Mouse (Mus musculus): Measurements from ENCODE around the gene Raver1. TPM values are rescaled to one million over a fixed set of nuclear protein-coding genes. Genes with fewer than 3 reads are reported as not detected.

Raver1 gene
- total RNA-seq (2014; fragmentation: Nextera tagmentation) (59.8 and 74.1 TPM in 2 replicates), total RNA-seq (2017) (19.6 and 22.9 TPM in 2 replicates)

DNA sequence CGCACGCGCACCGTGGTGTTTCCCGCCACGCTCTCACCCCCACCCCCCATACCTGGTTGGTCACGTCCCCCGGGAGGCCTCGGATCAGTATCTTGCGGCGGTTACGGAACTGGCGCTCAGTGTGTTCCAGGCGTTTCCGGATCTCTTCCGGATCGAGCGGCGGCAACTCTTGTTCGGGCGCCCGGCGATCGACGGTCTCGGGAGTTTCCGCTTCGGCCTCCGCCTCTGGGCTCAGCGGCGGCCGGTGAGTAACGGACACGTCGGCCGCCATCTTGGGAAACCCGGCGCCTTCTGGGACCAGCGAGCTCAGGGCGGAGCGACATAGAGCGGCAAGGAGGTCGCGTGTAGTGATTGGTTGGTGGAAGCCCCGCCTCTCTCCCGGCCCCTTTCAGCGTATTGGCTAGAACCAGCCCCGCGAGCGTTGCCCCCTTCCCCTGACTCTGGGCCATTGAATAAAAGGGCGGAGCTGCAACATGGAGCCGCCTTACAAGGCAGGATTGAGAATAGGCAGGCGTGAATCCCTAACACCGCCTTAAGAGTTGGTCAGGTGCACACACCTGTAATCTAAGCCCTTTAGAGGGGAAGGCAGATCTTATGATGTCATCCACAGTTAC lies at the start of gene Raver1, which contains the start of gene Gm38431:
TSS of gene Raver1 (minus strand) at position 302 of the 614 bp plus-strand sequence.
TSS of gene Gm38431 (minus strand) at position 291 of the 614 bp plus-strand sequence.
- ATAC-seq (replicated peaks; ENCODE audit: poor library complexity, severe bottlenecking), result peak; percentile 96

DNA sequence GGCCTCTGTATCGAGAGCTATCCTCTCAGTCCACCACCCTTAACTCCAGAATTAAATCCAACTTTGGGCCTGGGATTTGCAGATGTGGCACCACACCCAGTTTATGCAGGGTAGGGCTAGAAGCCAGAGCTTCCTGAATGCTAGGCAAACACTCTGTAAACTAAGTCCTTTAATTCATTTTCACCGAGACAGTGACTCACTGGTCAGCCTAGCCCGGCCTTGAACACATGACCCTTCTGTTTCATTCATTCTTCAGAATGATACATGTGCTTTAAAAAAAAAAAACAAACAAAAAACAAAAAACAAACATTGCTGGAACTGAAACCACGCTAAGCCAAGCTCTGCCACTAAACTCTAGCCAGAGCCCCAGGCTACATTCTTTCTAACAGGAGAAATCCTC lies 46.6 kb upstream of the Raver1 start:
- no peak for ATAC-seq (replicated peaks; ENCODE audit: poor library complexity, severe bottlenecking)

DNA sequence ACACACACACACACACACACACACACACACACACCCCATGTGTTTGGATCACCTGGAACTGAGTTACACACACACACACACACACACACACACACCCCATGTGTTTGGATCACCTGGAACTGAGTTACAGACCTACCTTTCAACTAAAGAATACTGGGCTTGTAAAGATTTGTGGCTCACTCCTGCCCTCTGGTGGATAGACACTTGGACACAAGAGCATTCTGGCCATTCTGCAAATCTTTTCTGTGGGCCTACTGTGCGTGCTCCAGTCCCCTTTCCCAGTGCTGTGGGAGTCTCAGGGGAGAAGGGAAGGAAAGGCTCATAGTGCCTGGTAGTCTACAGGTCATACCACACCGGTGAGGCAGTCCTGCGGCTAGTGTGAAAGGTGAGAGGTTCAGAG lies 45.4 kb upstream of the Raver1 start:
- peak; percentile 15 for ATAC-seq (replicated peaks; ENCODE audit: poor library complexity, severe bottlenecking)

DNA sequence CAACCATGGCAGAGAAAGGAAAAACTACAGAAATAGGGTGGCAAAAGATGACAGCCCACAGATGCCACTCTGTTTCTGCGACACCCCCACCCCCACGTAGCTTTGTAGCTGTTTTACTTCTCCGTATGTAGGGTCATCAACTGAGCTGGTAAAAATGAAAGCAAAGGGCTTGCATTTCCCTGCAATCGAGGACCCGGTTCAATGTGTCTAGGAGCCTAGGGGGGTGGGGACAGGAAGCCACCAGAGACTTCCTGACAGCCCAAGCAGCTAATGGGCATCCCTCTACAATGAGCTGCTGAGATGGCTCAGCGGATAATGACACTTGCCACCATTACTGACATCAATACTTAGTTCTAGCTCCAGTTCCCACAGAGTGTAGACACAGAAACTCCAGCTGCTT lies 44.6 kb upstream of the Raver1 start:
- 0 out of 2 replicates have a peak, but pooled peaks have one; percentile 9 for ATAC-seq (replicated peaks; ENCODE audit: poor library complexity, severe bottlenecking)

DNA sequence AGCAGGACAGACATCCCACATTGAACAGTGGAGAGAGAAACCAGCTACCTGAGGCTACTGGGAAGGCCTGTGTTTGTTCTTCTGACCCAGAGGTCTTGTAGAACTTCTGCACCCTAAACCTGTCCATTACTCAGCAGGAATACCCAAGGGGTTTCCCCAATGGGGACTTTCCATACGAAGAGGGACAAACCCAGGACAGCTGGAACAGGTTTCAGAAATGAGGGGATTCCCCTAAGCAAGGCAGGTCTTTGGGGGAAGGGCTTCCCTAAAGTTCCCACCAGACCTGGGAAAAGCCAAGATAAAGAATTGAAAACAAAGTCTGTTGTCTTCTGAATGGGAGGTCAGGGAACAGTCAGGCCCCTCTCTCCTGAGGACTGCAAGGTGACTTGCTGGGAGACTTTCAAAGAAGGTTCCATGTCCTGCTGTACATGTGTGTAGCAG lies 44.2 kb upstream of the Raver1 start:
- no peak for ATAC-seq (replicated peaks; ENCODE audit: poor library complexity, severe bottlenecking)

DNA sequence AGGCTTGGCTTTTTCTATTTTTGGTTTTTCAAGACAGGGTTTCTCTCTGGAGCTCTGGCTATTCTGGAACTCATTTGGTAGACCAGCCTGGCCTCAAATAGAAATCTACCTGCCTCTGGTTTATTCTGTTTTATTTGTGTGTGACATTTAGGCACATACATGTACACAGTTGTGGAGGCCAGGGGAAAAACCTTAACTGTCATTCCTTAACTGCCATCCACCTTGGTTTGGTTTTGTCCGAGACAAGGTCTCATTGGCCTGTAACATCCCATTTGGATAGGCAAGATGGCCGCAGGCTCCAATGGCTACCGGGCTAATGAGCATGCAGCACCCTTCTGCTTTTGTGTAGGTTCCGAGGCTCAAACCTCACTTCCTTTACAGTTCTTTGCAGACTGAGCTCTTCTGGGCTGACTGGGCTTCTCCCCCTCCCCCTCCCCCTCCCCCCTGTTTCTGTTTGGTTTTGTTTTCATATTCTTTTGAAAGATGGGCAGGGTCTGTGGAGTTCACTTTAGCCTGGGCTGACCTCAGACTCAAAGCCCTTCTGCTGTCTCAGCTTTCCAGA lies 43.6 kb upstream of the Raver1 start:
- no peak for ATAC-seq (replicated peaks; ENCODE audit: poor library complexity, severe bottlenecking)

DNA sequence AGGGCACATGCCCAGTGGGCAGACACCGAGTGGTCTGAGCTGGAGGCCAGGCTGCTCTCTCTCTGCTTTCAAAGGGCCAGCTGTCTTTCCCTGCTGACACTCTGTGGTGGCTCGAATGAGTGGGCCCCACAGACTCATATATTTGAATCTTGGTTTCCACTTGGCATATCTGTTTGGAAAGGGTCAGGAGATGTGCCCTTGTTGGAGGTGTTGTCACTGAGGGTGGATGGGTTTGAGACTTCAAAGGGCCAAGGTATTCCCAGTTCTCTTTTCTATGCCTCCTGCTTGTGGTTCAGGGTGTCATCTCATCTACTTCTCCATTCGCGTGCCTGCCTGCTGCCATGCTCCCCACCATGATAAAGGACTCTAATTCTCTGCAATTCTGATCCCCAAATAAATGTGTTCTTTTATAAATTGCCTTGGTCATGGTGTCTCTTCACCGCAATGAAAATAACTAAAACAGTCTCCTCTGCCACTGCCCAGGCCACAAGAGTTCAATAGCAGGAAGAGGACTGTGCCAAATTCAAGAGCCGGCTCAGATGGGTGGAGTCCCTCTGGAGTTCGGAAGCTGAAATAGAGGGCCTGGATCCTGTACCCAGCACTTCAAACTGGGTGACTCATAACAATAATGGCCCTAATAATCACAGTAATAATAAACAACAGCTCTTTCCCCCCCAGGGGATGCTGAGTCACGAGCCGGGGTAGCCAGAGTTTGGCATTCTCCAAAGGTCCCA lies 43.0 kb upstream of the Raver1 start:
- peak; percentile 40 for ATAC-seq (replicated peaks; ENCODE audit: poor library complexity, severe bottlenecking)

DNA sequence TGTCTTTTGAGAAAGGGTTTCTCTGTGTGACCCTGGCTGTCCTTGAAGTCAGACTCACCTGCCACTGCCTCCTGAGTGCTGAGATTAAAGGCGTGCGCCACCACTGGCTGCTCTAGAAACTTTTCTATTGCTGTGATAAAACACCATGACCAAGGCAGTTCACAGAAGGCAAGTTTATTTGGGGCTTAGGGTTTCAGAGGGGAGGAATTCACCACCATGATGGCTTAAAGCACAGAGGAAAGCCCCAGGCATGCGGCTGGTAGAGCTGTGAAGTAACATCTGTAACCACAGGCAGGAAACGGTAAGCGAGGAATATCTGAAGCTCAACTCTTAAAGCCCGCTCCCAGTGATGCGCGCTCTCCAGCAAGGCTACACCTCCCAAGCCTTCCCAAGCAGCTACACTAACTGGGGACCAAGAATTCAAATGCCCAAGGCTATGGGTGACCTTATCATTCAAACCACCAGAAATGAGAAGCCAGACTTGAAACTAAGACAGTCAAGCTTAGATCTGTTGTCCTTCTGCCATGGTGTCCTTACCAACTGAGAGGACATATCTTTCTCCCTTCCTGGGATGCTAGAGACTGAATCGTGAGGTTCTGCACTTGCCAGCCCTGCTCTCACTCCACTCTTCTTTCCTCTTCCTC lies 41.4 kb upstream of the Raver1 start:
- peak; percentile 12; the same call in 1 of the 2 replicates for ATAC-seq (replicated peaks; ENCODE audit: poor library complexity, severe bottlenecking)

DNA sequence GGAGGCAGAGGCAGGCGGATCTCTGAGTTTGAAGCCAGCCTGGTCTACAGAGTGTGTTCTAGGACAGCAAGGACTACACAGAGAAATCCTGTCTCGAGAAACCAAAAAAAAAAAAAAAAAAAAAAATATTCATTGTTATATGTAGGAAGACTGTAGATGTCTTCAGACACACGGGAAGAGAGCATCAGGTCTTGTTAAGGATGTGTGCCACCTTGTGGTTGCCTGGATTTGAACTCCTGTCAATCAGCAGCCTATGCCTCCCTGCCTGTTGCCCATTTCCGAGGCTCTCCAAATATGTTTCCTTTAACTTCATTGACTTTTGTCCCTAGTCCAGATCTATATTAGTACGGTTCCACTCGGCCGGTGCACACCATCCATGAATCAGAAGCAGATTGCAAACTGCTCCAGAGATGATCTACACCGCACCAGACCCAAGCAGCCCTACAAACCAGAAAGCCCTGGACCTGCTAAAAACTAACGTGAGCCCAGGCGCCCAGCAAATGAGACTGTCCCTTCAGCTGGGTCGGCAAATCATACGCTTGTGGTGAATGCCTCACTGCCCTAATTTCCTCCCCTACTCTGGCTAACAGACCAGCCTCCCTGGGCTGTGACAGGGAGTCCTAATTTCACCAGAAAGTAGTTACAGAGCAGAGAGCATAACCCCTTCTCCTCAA lies 40.4 kb upstream of the Raver1 start:
- no peak for ATAC-seq (replicated peaks; ENCODE audit: poor library complexity, severe bottlenecking)

DNA sequence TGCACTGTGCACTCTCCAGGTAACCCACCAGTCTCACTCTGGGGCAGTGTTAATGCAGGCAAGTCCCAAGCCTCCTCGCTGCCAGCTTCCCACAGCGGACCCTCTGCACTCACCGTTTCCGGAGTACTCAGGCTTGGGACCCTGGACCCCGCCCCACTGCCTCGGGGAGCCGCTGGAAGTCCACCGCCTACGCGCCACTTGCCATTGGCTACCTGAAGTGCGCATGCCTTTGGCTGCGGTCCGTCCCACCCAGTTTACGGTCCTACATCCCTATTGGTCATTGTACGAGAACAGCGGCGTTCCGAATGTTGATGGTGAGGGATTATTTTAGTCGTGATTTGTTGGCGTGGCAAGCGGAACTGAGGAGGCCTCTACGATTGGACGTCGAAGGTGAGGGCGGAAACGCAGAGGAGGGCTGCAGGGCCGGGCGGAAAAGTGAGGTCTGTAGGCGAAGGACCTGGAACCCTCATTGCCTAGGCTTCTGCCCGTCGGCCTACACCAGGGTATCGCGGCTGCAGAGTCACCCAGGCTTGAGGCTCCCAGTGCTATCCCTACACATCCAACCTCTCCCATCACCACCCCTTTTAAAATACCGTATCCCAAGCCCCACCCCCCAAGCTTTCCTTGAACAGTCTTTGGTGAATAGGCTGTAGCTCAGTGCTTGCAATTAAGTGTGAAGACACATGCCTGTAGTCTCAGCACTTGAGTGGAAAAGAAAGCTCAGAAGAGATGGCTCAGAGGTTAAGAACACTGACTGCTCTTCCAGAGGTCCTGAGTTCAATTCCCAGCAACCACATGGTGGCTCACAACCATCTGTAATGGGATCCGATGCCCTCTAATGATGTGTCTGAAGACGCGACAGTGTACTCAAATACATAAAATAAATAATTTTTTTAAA lies 39.5 kb upstream of the Raver1 start, which contains the start of gene Tyk2:
TSS of gene Tyk2 (minus strand) at position 185 of the 898 bp plus-strand sequence.
- ATAC-seq (replicated peaks; ENCODE audit: poor library complexity, severe bottlenecking), result peak; percentile 83

DNA sequence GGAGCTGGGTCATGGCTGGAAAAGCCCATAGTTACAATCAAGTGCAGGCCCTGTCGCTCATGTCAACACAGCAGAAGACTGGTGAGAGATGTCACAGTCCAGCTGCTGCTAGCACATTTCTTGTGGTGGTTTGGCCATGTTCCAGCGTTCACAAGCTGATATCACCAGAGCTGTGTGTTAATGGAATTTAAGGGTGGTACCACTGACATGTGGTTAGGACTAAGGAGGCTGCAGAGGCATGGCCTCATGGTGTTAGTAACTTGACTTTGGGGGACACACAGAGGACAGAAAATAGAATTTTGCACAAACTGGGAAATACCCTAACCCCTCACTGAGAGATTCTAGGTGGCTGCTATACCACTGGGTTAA lies 34.4 kb upstream of the Raver1 start:
- peak; percentile 29 for ATAC-seq (replicated peaks; ENCODE audit: poor library complexity, severe bottlenecking)

DNA sequence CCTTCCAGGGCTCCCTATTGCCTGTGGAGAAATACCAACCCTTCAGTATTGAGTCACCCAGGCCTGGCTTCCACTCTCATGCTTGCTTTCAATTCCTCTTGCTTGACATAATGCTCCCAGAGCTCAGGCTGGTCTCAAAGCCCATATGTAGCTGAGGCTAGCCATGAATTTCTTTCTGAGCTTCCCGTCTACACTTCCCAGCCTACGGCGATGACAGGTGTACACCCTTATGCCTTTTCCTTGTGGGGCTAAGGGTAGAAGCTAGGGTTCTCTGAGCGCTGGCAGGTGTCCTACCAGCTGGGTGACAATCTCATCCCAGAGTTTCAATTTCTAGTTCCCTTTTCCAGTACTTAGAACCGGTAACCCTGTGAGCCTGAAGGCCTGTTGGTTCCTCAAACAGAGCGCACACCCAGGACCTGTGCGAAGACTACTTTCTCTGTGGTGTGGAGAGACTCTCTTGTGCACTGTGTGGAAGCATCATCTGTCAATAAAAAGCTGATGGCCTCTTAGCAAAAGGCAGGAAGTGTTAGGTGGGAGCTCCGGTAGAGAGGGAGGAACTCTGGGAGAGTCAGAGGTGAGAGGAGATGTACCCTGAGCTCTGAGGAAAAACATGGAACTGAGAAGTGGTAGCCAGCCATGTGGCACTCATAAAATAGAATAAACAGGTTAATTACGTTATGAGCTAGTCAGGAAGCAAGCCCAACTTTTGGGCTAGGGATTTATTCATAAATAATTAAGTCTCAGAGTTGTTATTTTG lies 33.9 kb upstream of the Raver1 start:
- ATAC-seq (replicated peaks; ENCODE audit: poor library complexity, severe bottlenecking), result peak; percentile 79

DNA sequence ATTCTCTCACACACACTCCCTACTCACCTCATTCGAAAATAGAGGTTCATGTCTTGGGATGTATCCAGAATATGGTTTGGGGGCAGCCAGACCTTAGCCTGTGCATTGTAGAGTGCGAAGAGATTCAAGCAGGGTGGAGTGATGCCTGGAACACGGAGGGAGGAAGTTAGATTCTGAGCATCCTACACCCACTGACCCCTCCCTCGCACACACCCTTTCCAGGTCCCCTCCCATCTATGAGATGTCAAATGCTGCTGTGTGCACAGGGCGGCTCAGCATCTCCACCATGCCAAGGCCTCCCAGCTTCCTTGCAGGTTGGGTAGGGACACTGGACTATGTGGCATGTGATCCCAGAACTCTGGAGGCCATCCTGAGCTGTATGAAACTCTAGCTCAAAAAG lies 33.0 kb upstream of the Raver1 start:
- ATAC-seq (replicated peaks; ENCODE audit: poor library complexity, severe bottlenecking), result no peak

DNA sequence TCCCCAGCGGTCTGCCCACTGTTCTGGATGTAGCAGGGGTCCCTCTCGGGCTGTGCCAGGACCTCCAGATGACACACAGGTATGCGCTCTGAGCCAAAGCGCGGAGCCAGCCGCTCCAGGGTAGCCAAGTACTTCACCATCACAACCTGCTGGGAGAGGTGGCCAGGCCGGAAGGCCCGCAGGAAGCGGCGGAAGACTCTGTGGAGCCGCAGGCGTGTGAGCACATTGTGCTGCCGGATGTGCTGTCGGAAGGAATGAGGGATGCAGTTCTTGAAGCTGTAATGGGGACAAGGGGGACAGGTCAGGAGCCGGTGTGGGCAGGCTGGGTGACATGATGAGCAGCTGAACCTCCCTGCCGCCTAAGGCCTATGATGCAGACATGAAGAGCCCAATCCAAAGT lies 29.7 kb upstream of the Raver1 start:
- ATAC-seq (replicated peaks; ENCODE audit: poor library complexity, severe bottlenecking), result no peak

DNA sequence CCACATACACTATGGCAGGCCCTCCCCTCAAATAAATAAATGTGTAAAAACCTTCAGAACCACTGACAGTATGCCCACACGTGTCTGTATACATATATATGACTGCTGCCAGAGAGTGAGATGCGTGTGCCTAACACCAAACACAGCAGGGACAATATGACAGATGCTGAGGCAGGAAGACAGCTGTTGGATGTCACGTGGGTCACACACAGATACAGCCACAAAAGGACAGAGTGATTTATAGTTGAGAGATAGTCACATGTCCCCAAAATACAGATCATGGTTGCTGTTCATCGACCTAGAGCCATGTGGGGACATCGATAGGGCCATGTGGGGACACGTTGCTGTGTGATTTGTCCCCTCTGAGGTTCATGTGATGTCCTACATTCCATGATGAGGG lies 25.3 kb upstream of the Raver1 start:
- no peak for ATAC-seq (replicated peaks; ENCODE audit: poor library complexity, severe bottlenecking)

DNA sequence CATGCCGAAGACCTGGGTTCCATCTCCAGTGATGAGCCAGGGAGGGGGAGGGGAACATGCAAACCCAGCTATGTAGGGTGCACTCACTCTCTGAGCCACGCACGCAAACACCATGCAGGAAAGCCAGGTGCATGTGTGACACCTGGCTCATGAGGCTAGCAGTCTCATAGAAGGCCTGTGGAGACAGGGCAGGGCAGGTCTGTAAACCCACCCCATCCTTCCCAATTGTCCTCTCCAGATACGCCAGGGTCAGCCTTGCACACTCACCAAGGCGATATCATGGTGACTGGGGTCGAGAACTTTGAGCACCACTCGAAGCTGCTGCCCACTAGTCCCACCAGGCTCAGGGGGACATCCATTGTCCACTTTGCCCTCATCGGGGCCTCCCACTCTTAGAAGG lies 23.3 kb upstream of the Raver1 start:
- ATAC-seq (replicated peaks; ENCODE audit: poor library complexity, severe bottlenecking), result no peak

DNA sequence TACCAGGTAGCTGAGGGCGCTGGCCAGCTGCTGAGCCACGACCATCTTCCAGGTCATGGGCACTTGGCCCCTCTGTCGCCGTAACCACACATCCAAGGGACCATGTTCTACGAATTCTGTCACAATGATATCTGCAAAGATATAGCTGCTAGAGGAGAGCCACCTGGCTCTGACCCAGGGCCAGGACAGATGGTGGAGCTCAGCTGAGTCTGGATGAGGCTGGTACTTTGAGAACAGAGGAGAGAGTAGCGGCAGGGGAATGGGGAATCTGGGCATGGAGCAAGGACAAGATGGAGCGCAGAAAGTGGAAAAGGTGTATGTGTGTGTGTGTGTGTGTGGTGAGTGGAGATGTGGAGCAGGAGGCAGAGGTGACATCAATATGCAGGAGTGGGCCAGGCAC lies 22.4 kb upstream of the Raver1 start:
- no peak for ATAC-seq (replicated peaks; ENCODE audit: poor library complexity, severe bottlenecking)

DNA sequence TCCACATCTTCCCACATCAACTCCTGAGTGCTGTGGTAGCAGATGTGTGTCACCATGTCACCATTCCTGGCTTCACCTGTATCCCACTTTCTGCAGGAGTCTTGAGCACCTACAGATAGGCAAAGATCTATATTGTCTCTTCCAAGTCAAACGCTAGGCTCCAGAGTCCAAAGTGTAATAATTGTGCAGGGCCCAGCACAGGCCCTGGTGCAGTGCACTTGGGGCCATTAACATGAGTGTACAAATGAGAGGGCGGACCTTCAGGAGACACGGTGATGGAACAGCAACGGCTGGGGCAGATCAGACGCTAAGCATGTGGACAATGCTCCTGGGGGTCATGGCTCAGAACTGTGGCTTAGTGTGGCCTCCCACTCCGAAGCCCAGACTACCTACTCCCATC lies 21.9 kb upstream of the Raver1 start:
- no peak for ATAC-seq (replicated peaks; ENCODE audit: poor library complexity, severe bottlenecking)

Data from granulocyte monocyte progenitor cell, adult 5-6 weeks (primary cell).